Mouse (Mus musculus) natural killer cell, adult 2 months (primary cell): ENCODE data around the gene Cd1d1.
"Not testable (repeated sequence)": the region's sequence is repeated elsewhere in the genome, so short reads cannot be mapped to it uniquely, and the experiment has no call there.

Source experiments
- DNase-seq, 2 experiments: peaks; one replicate each; pipeline ENCODE4 v3.0.0; 2022; ENCODE audit warnings: low spot score in 2 of 2

The Cd1d1 gene

DNA sequence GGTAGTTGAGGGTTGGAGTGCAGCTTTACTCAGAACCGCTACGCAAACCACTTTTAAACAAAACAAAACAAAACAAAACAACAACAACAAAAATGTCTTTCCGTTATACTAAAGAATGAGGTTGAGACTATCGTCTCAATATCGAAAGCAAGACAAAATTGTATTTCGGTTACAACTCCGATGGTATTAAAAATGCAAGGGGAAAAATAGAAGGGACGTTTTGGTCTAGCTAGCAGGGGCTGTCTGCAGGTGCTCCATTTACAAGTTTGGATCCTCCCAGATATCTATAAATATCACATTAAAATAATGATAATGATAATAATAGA, at the start of gene Cd1d1:
TSS of gene Cd1d1 (minus strand) at position 27 of the 326 bp plus-strand sequence.
- DNase-seq, result no peak

DNA sequence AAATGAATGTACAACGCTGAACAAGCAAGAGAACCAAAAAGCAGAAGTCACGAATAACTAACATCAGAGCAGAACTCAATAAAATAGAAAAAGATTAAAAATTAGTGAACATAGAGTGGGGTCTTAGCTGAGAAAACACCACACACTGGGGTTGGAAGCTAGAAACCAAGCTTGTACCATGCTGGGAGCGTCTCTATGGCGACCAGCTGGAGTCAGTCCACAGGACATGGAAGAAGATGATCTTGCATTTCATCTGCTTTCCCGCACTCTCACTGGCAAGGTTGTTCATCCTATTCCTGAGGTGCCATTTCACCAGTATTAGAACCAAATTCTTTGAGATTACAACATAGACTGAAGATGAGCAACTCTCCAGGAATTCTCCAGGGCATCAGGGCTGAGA, 48.6 kb upstream of the Cd1d1 start:
- no peak for DNase-seq

- DNase-seq, result no peak
Observed at GRCm38 (mm10) chr3:87041733-87042132, 42.5 kb upstream of the Cd1d1 start.

DNA sequence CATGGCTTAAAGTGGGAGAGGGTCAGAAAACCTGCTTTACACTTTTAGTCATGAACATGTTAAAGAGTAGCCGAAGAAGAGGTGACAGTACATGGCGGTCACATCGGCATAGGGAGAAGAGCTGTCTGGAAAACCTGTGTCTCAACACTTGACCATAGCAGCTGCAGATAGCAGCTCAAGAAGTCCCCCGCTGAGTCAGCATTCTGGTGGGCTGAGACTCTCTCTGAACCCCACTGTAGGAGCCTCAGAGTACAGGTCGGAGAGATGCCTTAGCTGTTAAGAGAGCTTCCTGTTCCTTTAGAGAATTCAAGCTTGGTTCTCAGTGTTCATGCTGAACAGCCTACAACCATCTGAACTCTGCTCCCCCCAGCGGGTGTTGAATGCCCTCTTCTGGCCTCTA, 39.3 kb upstream of the Cd1d1 start:
- DNase-seq, result no peak

- no peak for DNase-seq
Observed at GRCm38 (mm10) chr3:87034061-87034460, 34.8 kb upstream of the Cd1d1 start.

DNA sequence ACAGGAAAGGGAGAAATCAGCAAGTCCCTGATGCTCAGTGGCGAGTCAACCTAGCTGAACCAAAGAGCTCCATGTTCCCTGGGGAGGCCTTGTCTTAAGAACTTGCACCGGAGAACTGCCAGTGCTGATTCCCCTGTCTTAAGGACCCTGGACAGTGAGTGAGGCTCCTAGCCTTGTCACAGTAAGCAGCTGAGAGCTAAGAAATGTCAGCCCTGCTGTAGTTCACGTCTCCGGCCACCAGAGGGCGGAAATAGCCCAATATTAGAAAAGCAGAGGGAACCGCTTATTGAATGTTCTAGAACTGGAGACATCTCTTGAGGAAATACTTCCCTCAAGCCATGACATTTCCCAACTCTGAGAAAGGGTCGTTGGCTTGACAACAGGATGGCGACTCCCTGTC, 34.1 kb upstream of the Cd1d1 start:
- peak; percentile 26 to 69 for DNase-seq

- peak; percentile 13 to 48 for DNase-seq
Observed at GRCm38 (mm10) chr3:87030855-87031254, 31.6 kb upstream of the Cd1d1 start.

- peak in 1 of 2 experiments; percentile 21 for DNase-seq
Observed at GRCm38 (mm10) chr3:87017707-87018106, 18.5 kb upstream of the Cd1d1 start.

GRCm38 (mm10) chr3:87017001-87017400, 17.8 kb upstream of the Cd1d1 start:
- peak in 1 of 2 experiments; percentile 50 for DNase-seq

DNA sequence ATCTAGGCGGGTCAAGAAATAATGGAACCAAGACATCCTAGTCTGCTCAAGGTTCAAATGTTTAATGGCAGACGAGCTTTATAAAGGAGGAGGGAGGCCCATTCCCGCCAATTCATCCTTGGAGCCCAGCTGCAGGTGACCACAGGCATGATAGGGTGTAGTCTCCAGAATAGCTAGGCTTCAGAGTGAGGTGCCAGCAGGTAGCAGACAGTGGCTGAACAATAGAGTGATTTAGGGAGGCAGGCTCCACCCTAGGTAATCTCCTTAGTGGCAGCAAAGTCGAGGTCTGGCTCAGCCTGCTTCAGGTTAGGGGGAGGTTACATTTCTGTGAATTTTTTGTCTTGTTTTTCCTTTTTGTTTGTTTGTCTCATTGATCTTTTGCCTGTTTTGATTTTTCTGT, 16.7 kb upstream of the Cd1d1 start:
- DNase-seq, result no peak

- not testable (repeated sequence) for DNase-seq
Observed at GRCm38 (mm10) chr3:87012406-87012805, 13.2 kb upstream of the Cd1d1 start.

DNA sequence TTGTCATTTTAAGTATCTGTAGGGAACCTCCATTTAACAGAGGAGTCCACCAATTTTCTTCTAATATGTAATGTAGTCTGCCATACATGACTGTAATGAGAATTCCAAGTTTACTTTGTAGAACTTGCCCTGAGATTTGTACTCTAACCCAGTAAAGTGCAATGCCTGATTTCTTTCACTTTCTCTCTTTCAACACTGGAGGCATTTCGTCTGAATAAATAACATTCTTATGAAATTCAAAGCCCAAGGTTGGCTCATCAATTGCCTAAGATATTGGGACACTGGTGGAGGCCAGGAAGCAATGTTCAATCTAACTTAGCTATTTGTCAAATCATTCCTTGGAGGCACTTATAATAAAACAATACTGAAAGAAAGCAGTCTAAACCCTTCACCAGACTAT, 9.0 kb upstream of the Cd1d1 start:
- not testable (repeated sequence) for DNase-seq

DNA sequence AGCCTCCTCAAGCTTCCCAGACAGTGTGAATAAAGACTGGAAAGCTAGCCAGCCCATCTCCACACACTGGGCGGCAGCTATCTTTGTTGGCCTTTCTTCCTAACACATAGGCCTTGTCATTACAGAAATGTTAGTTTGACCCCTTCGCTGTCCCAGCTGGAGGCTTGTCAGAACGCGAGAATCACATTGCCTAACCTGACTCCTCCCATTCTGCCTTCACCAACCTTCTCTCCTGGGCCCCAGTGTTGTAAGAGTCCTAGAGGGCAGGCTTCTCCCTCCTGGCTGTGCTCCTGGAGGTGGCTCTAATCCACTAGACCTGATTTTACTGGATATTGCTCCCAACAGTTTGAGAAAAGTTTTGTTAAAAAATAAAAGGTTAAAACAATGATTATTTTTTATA, 1.4 kb upstream of the Cd1d1 start:
- DNase-seq, result no peak

- no peak for DNase-seq
Observed at GRCm38 (mm10) chr3:87000051-87000450, 810 bp upstream of the Cd1d1 start.

DNA sequence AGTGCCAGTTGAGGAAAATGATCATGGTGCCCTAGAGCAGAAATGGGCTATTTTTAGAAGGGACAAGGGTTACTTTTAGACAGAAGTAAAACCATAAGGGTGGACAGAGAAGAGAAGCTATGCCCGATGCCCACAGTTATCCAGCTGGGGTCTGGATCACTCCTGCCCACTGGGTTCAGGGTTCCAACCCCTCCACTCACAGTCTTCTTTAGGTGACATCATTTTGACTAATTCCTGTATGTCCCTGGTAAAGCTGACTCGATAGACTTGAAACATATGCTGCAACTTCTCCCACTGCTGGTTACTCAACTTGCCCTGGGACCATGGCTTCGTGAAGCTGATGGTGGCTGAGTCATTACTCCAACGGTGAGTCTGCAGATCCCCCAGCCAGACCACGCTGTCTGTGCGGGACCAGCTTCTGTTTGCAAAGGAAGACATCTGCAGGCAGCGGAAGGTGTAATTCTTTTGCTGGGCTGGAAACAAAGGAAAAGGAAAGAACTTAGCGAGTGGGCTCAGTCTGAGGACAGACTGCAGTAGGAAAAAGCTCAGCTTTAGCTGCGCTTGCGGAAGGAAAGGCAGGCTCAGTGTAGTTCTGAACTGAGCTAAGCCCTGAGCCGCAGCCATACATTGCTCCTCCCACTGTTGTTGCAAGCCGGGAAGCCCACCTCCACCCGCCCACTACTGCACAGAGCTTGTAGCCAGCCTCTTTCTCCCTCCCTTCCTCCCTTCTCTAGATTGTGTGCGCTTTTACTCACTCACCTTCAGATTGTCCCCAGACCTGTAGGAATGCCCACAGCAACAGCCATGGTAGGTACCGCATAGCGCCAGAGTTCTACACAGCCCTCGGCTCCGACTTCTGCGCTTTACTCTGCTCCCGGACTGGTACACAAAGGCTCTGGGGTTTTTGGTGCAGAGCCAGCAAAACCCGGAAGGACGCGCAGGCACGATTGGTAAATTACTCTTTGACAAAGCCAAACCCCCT, 517 bp downstream of the Cd1d1 start:
- peak; percentile 68 to 73 for DNase-seq

DNA sequence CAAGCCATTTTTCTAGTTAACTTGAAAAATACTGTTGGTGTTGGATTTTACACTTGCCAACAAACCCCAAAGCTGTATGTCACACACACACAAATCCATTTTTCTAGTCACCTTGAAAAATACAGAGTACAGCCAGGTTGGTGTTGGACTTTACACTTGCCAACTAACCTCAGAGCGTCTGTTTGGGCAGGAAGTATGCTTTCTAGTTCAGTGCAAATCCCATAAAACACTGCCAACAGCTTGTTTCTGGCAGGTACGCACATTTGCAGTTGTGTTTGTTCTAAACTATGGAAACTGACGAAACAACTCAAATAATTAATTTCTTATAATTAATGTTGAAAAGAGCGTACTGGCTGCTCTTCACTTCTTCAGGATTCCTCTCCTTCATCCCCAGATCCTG, 3.1 kb downstream of the Cd1d1 start:
- DNase-seq, result no peak

DNA sequence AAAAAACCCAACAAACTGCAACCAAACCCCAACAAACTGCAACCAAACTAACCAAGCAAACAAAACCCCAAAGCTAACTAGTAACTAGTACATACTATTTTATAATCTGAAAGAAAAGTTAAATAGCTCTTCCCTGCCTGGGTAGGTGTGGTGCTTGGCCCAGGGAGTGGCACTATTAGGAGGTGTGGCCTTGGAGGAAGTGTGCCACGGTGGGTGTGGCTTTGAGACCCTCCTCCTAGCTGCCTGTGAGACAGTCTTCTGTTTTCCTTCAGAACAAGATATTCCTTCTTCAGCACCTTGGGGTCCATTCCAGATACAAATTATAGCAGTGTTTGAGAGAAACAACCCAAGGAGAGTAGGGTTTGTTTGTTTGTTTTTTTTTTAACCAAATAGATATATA, 3.9 kb downstream of the Cd1d1 start:
- DNase-seq, result no peak

DNA sequence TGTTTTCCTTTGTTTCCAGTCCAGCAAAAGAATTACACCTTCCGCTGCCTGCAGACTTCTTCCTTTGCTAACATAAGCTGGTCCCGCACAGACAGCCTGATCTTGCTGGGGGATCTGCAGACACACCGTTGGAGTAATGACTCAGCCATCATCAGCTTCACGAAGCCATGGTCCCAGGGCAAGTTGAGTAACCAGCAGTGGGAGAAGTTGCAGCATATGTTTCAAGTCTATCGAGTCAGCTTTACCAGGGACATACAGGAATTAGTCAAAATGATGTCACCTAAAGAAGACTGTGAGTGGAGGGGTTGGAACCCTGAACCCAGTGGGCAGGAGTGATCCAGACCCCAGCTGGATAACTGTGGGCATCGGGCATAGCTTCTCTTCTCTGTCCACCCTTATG, 12.3 kb downstream of the Cd1d1 start:
- DNase-seq, result not testable (repeated sequence)

DNA sequence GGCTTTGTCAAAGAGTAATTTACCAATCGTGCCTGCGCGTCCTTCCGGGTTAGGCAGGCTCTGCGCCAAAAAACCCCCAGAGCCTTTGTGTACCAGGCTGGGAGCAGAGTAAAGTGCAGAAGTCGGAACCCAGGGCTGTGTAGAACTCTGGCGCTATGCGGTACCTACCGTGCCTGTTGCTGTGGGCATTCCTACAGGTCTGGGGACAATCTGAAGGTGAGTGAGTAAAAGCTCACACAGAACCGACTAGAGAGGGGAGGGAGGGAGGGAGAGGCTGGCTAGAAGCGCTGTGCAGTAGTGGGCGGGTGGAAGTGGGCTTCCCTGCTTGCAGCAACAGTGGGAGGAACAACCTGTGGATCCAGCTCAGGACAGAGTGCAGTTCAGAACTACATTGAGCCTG, 12.8 kb downstream of the Cd1d1 start:
- no peak for DNase-seq

DNA sequence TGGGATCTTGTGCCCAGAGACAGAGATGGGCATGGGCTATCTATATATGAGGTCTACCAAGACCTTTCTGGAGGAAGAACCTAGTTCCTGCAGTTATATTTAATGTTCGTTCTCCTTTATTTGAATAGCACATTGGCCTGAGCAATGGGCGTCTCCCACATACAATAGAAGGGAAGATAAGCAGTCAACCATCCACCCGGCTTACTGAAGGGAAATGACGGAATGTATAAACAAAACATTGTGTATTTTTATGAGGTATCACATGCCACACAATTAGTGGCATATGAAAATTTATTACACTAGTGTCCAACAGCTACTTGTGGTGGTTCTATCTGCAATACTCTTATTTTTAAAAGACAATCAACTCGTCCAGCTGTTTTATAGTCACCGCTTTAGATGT, 15.9 kb downstream of the Cd1d1 start:
- DNase-seq, result no peak

- peak; percentile 54 to 71 for DNase-seq
Observed at GRCm38 (mm10) chr3:86976546-86976945, 22.7 kb downstream of the Cd1d1 start.

- no peak for DNase-seq
Observed at GRCm38 (mm10) chr3:86975150-86975549, 24.1 kb downstream of the Cd1d1 start.

GRCm38 (mm10) chr3:86962665-86963435, 36.4 kb downstream of the Cd1d1 start:
- no peak for DNase-seq
